Mouse (Mus musculus): ENCODE data around the gene Tcf19.
"Not testable (repeated sequence)": the region's sequence is repeated elsewhere in the genome, so short reads cannot be mapped to it uniquely, and the experiment has no call there.

Gene Tcf19

DNA sequence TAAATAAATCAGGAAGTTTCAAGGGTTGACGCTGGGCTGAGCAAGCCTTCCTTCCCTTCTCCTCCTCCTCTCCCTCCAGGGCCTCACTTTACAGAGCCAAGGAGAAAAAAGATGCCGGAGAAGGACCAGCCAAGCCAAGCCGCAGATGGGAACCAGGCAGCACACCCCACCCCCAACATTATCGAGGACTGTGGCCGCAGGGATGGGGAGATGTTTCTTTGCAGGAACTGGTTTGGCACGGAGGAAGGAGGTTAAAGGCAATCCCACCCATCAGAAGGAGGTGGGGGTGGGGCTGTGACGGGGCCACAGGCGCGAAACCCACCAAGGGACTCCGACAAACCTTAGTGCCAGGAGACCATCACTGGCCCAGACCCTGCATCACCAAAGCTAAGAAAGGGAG lies 29.9 kb downstream of the Tcf19 start:
- no peak for DNase-seq (ENCODE audit: extremely low read depth, low read depth, low spot score)

DNA sequence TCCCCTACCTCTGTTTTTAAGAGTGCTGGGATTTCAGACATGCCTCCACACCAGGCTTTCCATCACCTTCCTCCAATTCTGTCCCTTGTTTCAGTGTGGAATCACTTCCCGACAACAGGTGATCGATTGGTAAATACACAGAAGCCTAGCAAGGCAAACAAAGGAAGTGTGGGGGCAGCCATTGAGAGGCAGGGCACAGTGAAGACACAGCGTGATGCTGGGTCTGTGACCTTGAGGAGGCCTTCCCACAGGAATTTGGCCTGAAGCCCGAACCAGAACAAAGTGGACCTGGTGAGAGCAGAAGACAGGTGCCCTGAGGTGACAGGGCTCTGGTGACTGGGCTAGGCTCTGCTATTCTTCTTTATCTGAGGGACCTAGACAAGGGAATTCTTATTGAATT lies 30.9 kb downstream of the Tcf19 start:
- DNase-seq (ENCODE audit: extremely low read depth, low read depth, low spot score): no peak

DNA sequence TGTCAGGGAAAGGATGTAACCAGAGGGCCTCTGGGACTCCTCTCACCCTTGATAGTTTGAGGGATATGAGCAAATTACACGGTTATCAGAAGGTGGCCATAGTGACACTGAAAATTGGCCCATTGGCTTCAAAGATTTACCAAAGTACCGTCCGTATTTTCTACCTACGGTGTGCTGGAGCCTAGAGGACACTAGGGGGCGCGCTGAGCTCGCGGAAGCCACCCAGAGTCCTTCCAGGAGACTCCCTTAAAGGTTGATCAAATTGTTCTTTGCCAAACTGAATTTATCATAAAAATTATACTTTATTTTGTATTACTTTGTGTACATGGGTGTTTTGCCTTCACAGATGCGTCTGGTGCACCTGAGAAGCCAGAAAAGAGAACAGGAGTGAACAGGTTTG lies 32.6 kb downstream of the Tcf19 start:
- DNase-seq (ENCODE audit: extremely low read depth, low read depth, low spot score): no peak

GRCm38 (mm10) chr17:35469842-35470751 lies 46.5 kb downstream of the Tcf19 start, which contains the start of gene H2-Q10:
Gene H2-Q10 (plus strand): TSS chr17:35470089.
- no peak for DNase-seq (ENCODE audit: extremely low read depth, low read depth, low spot score)

DNA sequence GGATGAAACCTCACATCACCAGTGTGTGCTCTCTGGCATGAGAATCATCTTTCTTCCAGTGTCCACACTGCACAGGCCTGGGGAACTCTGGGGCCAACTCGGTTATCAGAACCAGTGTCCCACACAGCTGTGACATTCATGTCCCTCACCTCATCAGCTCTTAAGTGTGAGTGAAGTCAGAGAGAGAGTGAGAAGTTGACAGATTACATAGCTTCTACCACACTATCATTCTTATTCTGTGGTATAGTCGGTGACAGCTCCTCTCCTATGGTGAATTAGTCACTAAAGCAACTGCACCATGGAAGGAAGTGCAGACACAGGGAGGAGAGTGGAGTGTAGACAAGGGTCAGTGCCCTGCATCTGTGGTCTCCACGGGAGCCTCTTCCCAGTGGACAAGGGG lies 47.7 kb downstream of the Tcf19 start:
- DNase-seq (ENCODE audit: extremely low read depth, low read depth, low spot score): not testable (repeated sequence)

GRCm38 (mm10) chr17:35465651-35466050 lies 51.0 kb downstream of the Tcf19 start:
- DNase-seq (ENCODE audit: extremely low read depth, low read depth, low spot score): not testable (repeated sequence)

All from fat pad, adult 2 months (tissue).